Mouse (Mus musculus) lung, postnatal 36 days (tissue): ENCODE data around the gene AI661453.

ENCODE experiments used
- DNase-seq: peaks from one replicate; pipeline ENCODE4 v3.0.0; 2022; ENCODE audit warnings: mixed read lengths

AI661453 gene

GRCm38 (mm10) chr17:47441296-47442051 is 5.1 kb downstream of the AI661453 start:
- no peak for DNase-seq

- peak; percentile 42 for DNase-seq
These were observed 5.9 kb downstream of the AI661453 start for GRCm38 (mm10) chr17:47442271-47442670.

GRCm38 (mm10) chr17:47444113-47444512 is 7.7 kb downstream of the AI661453 start:
- DNase-seq, result peak; percentile 69

GRCm38 (mm10) chr17:47445518-47445917 is 9.1 kb downstream of the AI661453 start:
- no peak for DNase-seq

- DNase-seq, result no peak
These were observed 9.6 kb downstream of the AI661453 start for GRCm38 (mm10) chr17:47446025-47446424.

GRCm38 (mm10) chr17:47446561-47446960 is 10.1 kb downstream of the AI661453 start:
- DNase-seq, result no peak

- DNase-seq, result no peak
These were observed 12.3 kb downstream of the AI661453 start for GRCm38 (mm10) chr17:47448523-47449372.

- DNase-seq, result no peak
These were observed 13.0 kb downstream of the AI661453 start for GRCm38 (mm10) chr17:47449432-47449831.

GRCm38 (mm10) chr17:47450239-47450638 is 13.8 kb downstream of the AI661453 start:
- no peak for DNase-seq

- peak; percentile 81 for DNase-seq
These were observed 14.6 kb downstream of the AI661453 start for GRCm38 (mm10) chr17:47450880-47451565.

GRCm38 (mm10) chr17:47452886-47453285 is 16.5 kb downstream of the AI661453 start:
- DNase-seq, result no peak

GRCm38 (mm10) chr17:47454675-47455074 is 18.3 kb downstream of the AI661453 start:
- no peak for DNase-seq

- no peak for DNase-seq
These were observed 21.9 kb downstream of the AI661453 start for GRCm38 (mm10) chr17:47458310-47458709.

GRCm38 (mm10) chr17:47458936-47459335 is 22.5 kb downstream of the AI661453 start:
- DNase-seq, result no peak

GRCm38 (mm10) chr17:47459341-47459919 is 23.0 kb downstream of the AI661453 start:
- peak; percentile 62 for DNase-seq

GRCm38 (mm10) chr17:47461688-47462087 is 25.3 kb downstream of the AI661453 start:
- no peak for DNase-seq

- no peak for DNase-seq
These were observed 25.8 kb downstream of the AI661453 start for GRCm38 (mm10) chr17:47462209-47462608.

GRCm38 (mm10) chr17:47462728-47463388 is 26.4 kb downstream of the AI661453 start:
- no peak for DNase-seq

GRCm38 (mm10) chr17:47464248-47464965 is 28.0 kb downstream of the AI661453 start:
- no peak for DNase-seq

GRCm38 (mm10) chr17:47465016-47465415 is 28.6 kb downstream of the AI661453 start:
- no peak for DNase-seq

GRCm38 (mm10) chr17:47466284-47466683 is 29.9 kb downstream of the AI661453 start:
- DNase-seq, result no peak

- DNase-seq, result no peak
These were observed 31.2 kb downstream of the AI661453 start for GRCm38 (mm10) chr17:47467659-47468058.
